Comparison of ENCODE assay signal across 9 mouse cellular contexts in the genomic region with DNA sequence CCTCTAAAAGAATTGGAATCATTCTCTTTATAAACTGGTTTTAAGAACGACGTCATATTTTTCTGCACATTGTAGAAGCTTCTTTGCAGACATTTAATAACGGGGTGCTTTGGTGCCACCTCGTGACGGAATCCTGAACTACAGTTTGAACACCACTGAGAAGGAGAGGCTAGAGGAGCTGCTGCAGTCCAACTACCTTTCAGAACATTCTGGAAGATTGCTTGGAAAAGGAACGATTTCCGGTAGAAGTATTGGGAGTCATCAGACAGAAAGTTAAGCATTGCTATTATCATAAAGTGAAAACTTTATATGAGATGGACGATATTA. TPM values are rescaled to one million over a fixed set of nuclear protein-coding genes. Genes with fewer than 3 reads are reported as not detected.
DNase-seq lines count a peak whose midpoint lies in the region; ATAC-seq and TF ChIP-seq lines count a peak whose summit lies in the region.
"Had no signal": no experiment of that assay in that cellular context is flagged by ENCODE, and none has a peak within 500 bp of the region (broad histone marks: within the 10 kb centered on the region; RNA-seq: fewer than 3 reads in every experiment).

No protein-coding gene starts in this region.

- no peak overlapping the region for H3K9ac ChIP-seq in lung, embryonic 14.5 days
- H3K9ac ChIP-seq: heart, embryonic 15.5 days had no signal

- WGBS in lung, embryonic 14.5 days = 15% methylated on average over 8 of the region's 8 CpGs

- no peak overlapping the region for H3K27ac ChIP-seq in lung, embryonic 14.5 days (ENCODE audit: low read depth)
- H3K27ac ChIP-seq: heart, embryonic 15.5 days had no signal

- no peak overlapping the region for H3K4me3 ChIP-seq in lung, embryonic 14.5 days (ENCODE audit: low read depth, low read length)
- H3K4me3 ChIP-seq: heart, embryonic 15.5 days had no signal

- H3K9me3 ChIP-seq in lung, embryonic 14.5 days (ENCODE audit: low read depth, low read length) = no peaks in the 10 kb centered on the region
- H3K9me3 ChIP-seq: heart, embryonic 15.5 days had no signal

- ATAC-seq in granulocyte monocyte progenitor cell, adult 5-6 weeks (replicated peaks; ENCODE audit: poor library complexity, severe bottlenecking) = peak; percentile 81
- peak; percentile 52; the same call in 1 of the 2 replicates for ATAC-seq in lung, embryonic 14.5 days (ENCODE audit: insufficient read depth)

- H3K4me2 ChIP-seq in lung, embryonic 14.5 days = no peak overlapping the region
- H3K4me2 ChIP-seq: heart, embryonic 15.5 days had no signal

- H3K36me3 ChIP-seq in lung, embryonic 14.5 days (ENCODE audit: insufficient read depth) = no peaks in the 10 kb centered on the region
- H3K36me3 ChIP-seq: heart, embryonic 15.5 days had no signal

- H3K27me3 ChIP-seq in lung, embryonic 14.5 days (ENCODE audit: insufficient read depth, low read length) = no peaks in the 10 kb centered on the region
- H3K27me3 ChIP-seq: heart, embryonic 15.5 days had no signal

- TF ChIP-seq CTCF in lung, embryonic 14.5 days (IDR thresholded peaks at IDR 0.05; ENCODE audit: low read depth) = peak; percentile 65

- DNase-seq in CD8-positive naive resting alpha-beta T cell, adult 2 months (ENCODE audit: low read depth in 2 of 2, low spot score in 2 of 2) = peak; percentile 3 to 60
- peak; percentile 67 for DNase-seq in adrenal gland, adult 2 months
- DNase-seq in embryo, embryonic 10.5 days (ENCODE audit: low spot score) = peak; percentile 80
- peak; percentile 83 for DNase-seq in layer of hippocampus, adult 11-12 months (ENCODE audit: low spot score)
- peak; percentile 88 for DNase-seq in lung, embryonic 14.5 days
- peak; percentile 43 for DNase-seq in retina, adult 2 months (ENCODE audit: low read depth, low spot score)
- DNase-seq in thymus, postnatal 36 days = peak; percentile 47 to 56

- H3K4me1 ChIP-seq in lung, embryonic 14.5 days (ENCODE audit: insufficient read depth) = no peaks in the 10 kb centered on the region
- H3K4me1 ChIP-seq: heart, embryonic 15.5 days had no signal

RNA-seq across cellular contexts. Expression of gene Arxes2, which starts 18.4 kb away (rescaled TPM):
- total RNA-seq in adrenal gland, adult 2 months (2021) = 10 to 100 TPM; 28.6 to 97.9 TPM
- 41.3 and 107 TPM in 2 replicates for polyA plus RNA-seq in adrenal gland, adult 2 months (2012; rRNA removed)
- total RNA-seq in granulocyte monocyte progenitor cell, adult 5-6 weeks (2014; fragmentation: Nextera tagmentation) = 3.1 and 4.7 TPM in 2 replicates
- total RNA-seq in granulocyte monocyte progenitor cell, adult 5-6 weeks (2017) = 0.41 TPM in 1 of 2 replicates, not detected in the other
- polyA plus RNA-seq in lung, embryonic 14.5 days (2014; fragmentation: Nextera tagmentation; extraction: Ambion mirVana) = 66.9 and 68.9 TPM in 2 replicates

RNA-seq across cellular contexts. Expression of gene Arxes1, which starts 58.0 kb away (rescaled TPM):
- total RNA-seq in adrenal gland, adult 2 months (2021) = 10 to 100 TPM in 1 of 2 experiments, 1 to 10 TPM in 1; 8.4 to 22.3 TPM
- 13.0 and 31.9 TPM in 2 replicates for polyA plus RNA-seq in adrenal gland, adult 2 months (2012; rRNA removed)
- total RNA-seq in granulocyte monocyte progenitor cell, adult 5-6 weeks (2014; fragmentation: Nextera tagmentation) = not detected in 2 replicates
- not detected in 2 replicates for total RNA-seq in granulocyte monocyte progenitor cell, adult 5-6 weeks (2017)
- polyA plus RNA-seq in lung, embryonic 14.5 days (2014; fragmentation: Nextera tagmentation; extraction: Ambion mirVana) = 31.1 and 32.9 TPM in 2 replicates

Comparison
In these comparisons a context has a peak if more than half of its experiments do, and no peak if none do; other contexts are left out.
1. DNase-seq: peak in every context shown above with its lines; median percentile 88 in lung, embryonic 14.5 days; 83 in layer of hippocampus, adult 11-12 months; 80 in embryo, embryonic 10.5 days; 67 in adrenal gland, adult 2 months; 52 in thymus, postnatal 36 days; 43 in retina, adult 2 months; 32 in CD8-positive naive resting alpha-beta T cell, adult 2 months.
2. RNA of gene Arxes2, which starts 18.4 kb away (total RNA-seq): 28.6 to 97.9 TPM in adrenal gland, adult 2 months; 0.41 to 4.7 TPM in granulocyte monocyte progenitor cell, adult 5-6 weeks; every median in the first group is over 4 times any median in the second.
3. RNA of gene Arxes1, which starts 58.0 kb away (total RNA-seq): 8.4 to 22.3 TPM in adrenal gland, adult 2 months; not detected in granulocyte monocyte progenitor cell, adult 5-6 weeks; every median in the first group is over 4 times any median in the second.